Mouse (Mus musculus) mesoderm, embryonic 11.5 days (tissue): ENCODE measurements around the gene Ube2c.

Experiments used
- DNase-seq: peaks from one replicate; pipeline ENCODE4 v3.0.0-alpha.2; 2012; ENCODE audit warnings: low read depth, low spot score

The Ube2c gene

GRCm38 (mm10) chr2:164821060-164821459 lies 51.4 kb downstream of the Ube2c start:
- no peak for DNase-seq

GRCm38 (mm10) chr2:164822636-164823165 lies 53.0 kb downstream of the Ube2c start, which contains the start of gene Zswim1:
TSS of gene Zswim1 (plus strand) at chr2:164822686.
- DNase-seq: peak; percentile 98

GRCm38 (mm10) chr2:164823181-164823585 lies 53.5 kb downstream of the Ube2c start:
- DNase-seq: peak; percentile 48

GRCm38 (mm10) chr2:164823969-164824368 lies 54.3 kb downstream of the Ube2c start:
- DNase-seq: no peak

- no peak for DNase-seq
Measured at GRCm38 (mm10) chr2:164825521-164825920, 55.8 kb downstream of the Ube2c start.

GRCm38 (mm10) chr2:164827146-164827850 lies 57.6 kb downstream of the Ube2c start:
- DNase-seq: no peak
